Mouse (Mus musculus) heart, adult 9 months (tissue): ENCODE measurements around the gene Eps15l1.

ENCODE experiments used
- DNase-seq, 2 experiments: peaks; one replicate each; pipeline ENCODE4 v3.0.0; 2022; ENCODE audit warnings: low spot score in 2 of 2

Eps15l1 gene

GRCm38 (mm10) chr8:72413839-72414238 lies 7.4 kb downstream of the Eps15l1 start:
- no peak for DNase-seq

GRCm38 (mm10) chr8:72409443-72409842 lies 11.8 kb downstream of the Eps15l1 start:
- no peak for DNase-seq

GRCm38 (mm10) chr8:72407878-72408277 lies 13.4 kb downstream of the Eps15l1 start:
- no peak for DNase-seq

GRCm38 (mm10) chr8:72402981-72403380 lies 18.3 kb downstream of the Eps15l1 start:
- no peak for DNase-seq

- no peak for DNase-seq
Measured at GRCm38 (mm10) chr8:72401381-72401780, 19.9 kb downstream of the Eps15l1 start.

- no peak for DNase-seq
Measured at GRCm38 (mm10) chr8:72385737-72386136, 35.5 kb downstream of the Eps15l1 start.

- DNase-seq: no peak
Measured at GRCm38 (mm10) chr8:72382395-72382794, 38.9 kb downstream of the Eps15l1 start.

- no peak for DNase-seq
Measured at GRCm38 (mm10) chr8:72380656-72381055, 40.6 kb downstream of the Eps15l1 start.

- DNase-seq: no peak
Measured at GRCm38 (mm10) chr8:72376900-72377299, 44.4 kb downstream of the Eps15l1 start.

- DNase-seq: no peak
Measured at GRCm38 (mm10) chr8:72376309-72376708, 45.0 kb downstream of the Eps15l1 start.

GRCm38 (mm10) chr8:72375161-72375560 lies 46.1 kb downstream of the Eps15l1 start:
- no peak for DNase-seq

- DNase-seq: no peak
Measured at GRCm38 (mm10) chr8:72372311-72372710, 48.9 kb downstream of the Eps15l1 start.

- DNase-seq: no peak
Measured at GRCm38 (mm10) chr8:72371356-72371755, 49.9 kb downstream of the Eps15l1 start.

- DNase-seq: no peak
Measured at GRCm38 (mm10) chr8:72366435-72366834, 54.8 kb downstream of the Eps15l1 start.

- DNase-seq: peak; percentile 59 to 80
Measured at GRCm38 (mm10) chr8:72365826-72366225, 55.4 kb downstream of the Eps15l1 start.

- no peak for DNase-seq
Measured at GRCm38 (mm10) chr8:72365016-72365415, 56.2 kb downstream of the Eps15l1 start.

GRCm38 (mm10) chr8:72363457-72363856 lies 57.8 kb downstream of the Eps15l1 start:
- DNase-seq: peak; percentile 40 to 62

GRCm38 (mm10) chr8:72362754-72363153 lies 58.5 kb downstream of the Eps15l1 start:
- DNase-seq: no peak

GRCm38 (mm10) chr8:72360162-72360561 lies 61.1 kb downstream of the Eps15l1 start:
- DNase-seq: peak in 1 of 2 experiments; percentile 51

- DNase-seq: no peak
Measured at GRCm38 (mm10) chr8:72356593-72356992, 64.7 kb downstream of the Eps15l1 start.

- DNase-seq: peak; percentile 71 to 77
Measured at GRCm38 (mm10) chr8:72354272-72354671, 67.0 kb downstream of the Eps15l1 start.

- no peak for DNase-seq
Measured at GRCm38 (mm10) chr8:72353700-72354045, 67.6 kb downstream of the Eps15l1 start.

GRCm38 (mm10) chr8:72352951-72353699 lies 68.1 kb downstream of the Eps15l1 start:
- no peak for DNase-seq
